Comparison of ENCODE assay signal across 9 mouse cellular contexts in the genomic region with DNA sequence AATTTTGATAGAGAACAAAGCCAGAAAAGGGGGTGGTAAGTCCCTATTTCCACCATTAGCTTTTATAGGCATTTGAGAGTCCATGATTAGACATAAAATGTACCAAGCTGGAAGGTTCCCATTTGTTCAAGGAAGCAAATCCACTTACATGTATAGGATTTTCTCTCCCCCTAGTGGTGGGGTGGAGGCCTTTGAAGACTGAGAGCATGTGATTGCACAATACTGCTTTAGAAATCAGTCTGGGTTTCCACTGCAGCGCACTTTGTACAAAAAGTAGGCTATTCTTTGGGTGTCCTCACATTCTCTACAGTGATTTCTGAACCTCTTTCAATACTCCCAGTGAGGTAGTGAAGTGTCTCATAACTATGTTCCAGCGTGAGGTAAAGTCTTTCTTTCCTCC. TPM values are rescaled to one million over a fixed set of nuclear protein-coding genes. Genes with fewer than 3 reads are reported as not detected.
A peak's percentile ranks its signal among the peaks of the same experiment; 100 is the strongest.
DNase-seq lines count a peak whose midpoint lies in the region; ATAC-seq and TF ChIP-seq lines count a peak whose summit lies in the region.
"Had no signal": no experiment of that assay in that cellular context is flagged by ENCODE, and none has a peak within 500 bp of the region (broad histone marks: within the 10 kb centered on the region; RNA-seq: fewer than 3 reads in every experiment).

No protein-coding gene starts in this region.

- H3K4me2 ChIP-seq in kidney, embryonic 14.5 days (replicated peaks; ENCODE audit: low read depth, low read length) = no peak overlapping the region
- H3K4me2 ChIP-seq: embryonic facial prominence, embryonic 12.5 days had no signal

- no peak overlapping the region for H3K9ac ChIP-seq in kidney, embryonic 14.5 days (ENCODE audit: low read depth, low read length)
- H3K9ac ChIP-seq: embryonic facial prominence, embryonic 12.5 days had no signal

- no peaks in the 10 kb centered on the region for H3K27me3 ChIP-seq in kidney, adult 2 months (replicated peaks; ENCODE audit: control insufficient read depth, insufficient read depth, low read length)
- no peaks in the 10 kb centered on the region for H3K27me3 ChIP-seq in kidney, embryonic 14.5 days (ENCODE audit: control insufficient read depth, insufficient read depth, low read length)
- no peaks in the 10 kb centered on the region for H3K27me3 ChIP-seq in G1E (ENCODE audit: insufficient read depth, low read length)
- H3K27me3 ChIP-seq: embryonic facial prominence, embryonic 12.5 days had no signal

- 52% methylated on average over 2 of the region's 2 CpGs for WGBS in kidney, adult 2 months
- 67% methylated on average over 2 of the region's 2 CpGs for WGBS in kidney, embryonic 14.5 days

- H3K36me3 ChIP-seq in kidney, adult 2 months (ENCODE audit: control insufficient read depth, insufficient read depth, low read length) = no peaks in the 10 kb centered on the region
- no peaks in the 10 kb centered on the region for H3K36me3 ChIP-seq in kidney, embryonic 14.5 days (ENCODE audit: control insufficient read depth, insufficient read depth, low read length)
- no peaks in the 10 kb centered on the region for H3K36me3 ChIP-seq in G1E (replicated peaks)
- H3K36me3 ChIP-seq: embryonic facial prominence, embryonic 12.5 days had no signal

- H3K9me3 ChIP-seq in kidney, embryonic 14.5 days (ENCODE audit: control insufficient read depth, low read length) = no peaks in the 10 kb centered on the region
- H3K9me3 ChIP-seq in G1E (replicated peaks) = no peaks in the 10 kb centered on the region
- H3K9me3 ChIP-seq: embryonic facial prominence, embryonic 12.5 days had no signal

- ATAC-seq in kidney, embryonic 14.5 days (ENCODE audit: low FRiP score, low TSS enrichment) = no peak
- ATAC-seq in G1E (ENCODE audit: extremely low read depth, insufficient number of reproducible peaks, low FRiP score, poor library complexity, severe bottlenecking) = no peak
- ATAC-seq in megakaryocyte progenitor cell, adult 5-6 weeks (replicated peaks; ENCODE audit: poor library complexity) = peak; percentile 65
- ATAC-seq in activated CD4-positive, CD25-positive, alpha-beta regulatory T cell, adult 4 months = no peak

- TF ChIP-seq POLR2A in kidney, adult 2 months (IDR thresholded peaks at IDR 0.05; ENCODE audit: low read depth, low read length) = no peak

- TF ChIP-seq CTCF in kidney, adult 2 months (conservative IDR thresholded peaks at IDR 0.05; ENCODE audit: insufficient read depth, insufficient read length, low read depth, low read length) = peak; percentile 41
- TF ChIP-seq CTCF in G1E (IDR thresholded peaks at IDR 0.05; ENCODE audit: low read depth, low read length) = 0 out of 2 replicates have a peak, but pooled peaks have one; percentile 26
- TF ChIP-seq CTCF in gastrocnemius, adult 2 months (IDR thresholded peaks at IDR 0.05) = peak; percentile 89

- peaks cover 4% of the 10 kb centered on the region; the same call in 1 of the 2 replicates for H3K4me1 ChIP-seq in kidney, adult 2 months (ENCODE audit: control insufficient read depth, insufficient read depth, low read length)
- H3K4me1 ChIP-seq in kidney, embryonic 14.5 days (ENCODE audit: control insufficient read depth, insufficient read depth, low read length) = no peaks in the 10 kb centered on the region
- H3K4me1 ChIP-seq in G1E (ENCODE audit: insufficient read depth, low read depth, low read length) = peaks cover 19% of the 10 kb centered on the region
- H3K4me1 ChIP-seq: embryonic facial prominence, embryonic 12.5 days had no signal

- no peak overlapping the region for H3K27ac ChIP-seq in kidney, adult 2 months (ENCODE audit: insufficient read depth, low read depth, low read length)
- H3K27ac ChIP-seq in kidney, embryonic 14.5 days (ENCODE audit: low read depth, low read length) = no peak overlapping the region
- H3K27ac ChIP-seq in gastrocnemius, adult 2 months = no peak overlapping the region
- H3K27ac ChIP-seq: embryonic facial prominence, embryonic 12.5 days had no signal

- intact Hi-C loops in gastrocnemius, adult 2 months (cut with DNase I) = loop anchor here (2.0 to 10.0 kb wide), 3 partner anchors 28 to 571 kb away; a partner anchor contains a TSS

- H3K4me3 ChIP-seq in kidney, adult 2 months (ENCODE audit: insufficient read depth, low read depth, low read length) = no peak overlapping the region
- H3K4me3 ChIP-seq in kidney, embryonic 14.5 days (ENCODE audit: low read length) = no peak overlapping the region
- no peak overlapping the region for H3K4me3 ChIP-seq in G1E (ENCODE audit: low read depth, low read length)
- no peak overlapping the region for H3K4me3 ChIP-seq in gastrocnemius, adult 2 months
- H3K4me3 ChIP-seq: embryonic facial prominence, embryonic 12.5 days had no signal

- peak; percentile 82 for DNase-seq in kidney, adult 2 months
- DNase-seq in G1E (ENCODE audit: low spot score) = no peak
- DNase-seq in cerebellum, adult 11-12 months = peak; percentile 68
- peak; percentile 54 for DNase-seq in gastrocnemius, adult 2 months
- peak; percentile 79 for DNase-seq in layer of hippocampus, adult 9-10 months (ENCODE audit: low spot score)

RNA-seq across cellular contexts. Expression of a gene that starts 2.6 kb away (rescaled TPM):
- 34.6 and 35.8 TPM in 2 replicates for polyA plus RNA-seq in kidney, adult 2 months (2012; rRNA removed)
- 17.6 and 26.4 TPM in 2 replicates for polyA plus RNA-seq in kidney, embryonic 14.5 days (2014; fragmentation: Nextera tagmentation; extraction: Ambion mirVana)
- total RNA-seq in G1E (2014; fragmentation: Nextera tagmentation) (22.4 and 23.3 TPM in 2 replicates), G1E (2017) (18.9 and 19.5 TPM in 2 replicates)
- 2.8 and 8.4 TPM in 2 replicates for polyA plus RNA-seq in G1E (2012)
- 10 to 100 TPM; 17.4 to 19.6 TPM for total RNA-seq in gastrocnemius, adult 2 months (2021)
- 7.7 and 9.3 TPM in 2 replicates for total RNA-seq in megakaryocyte progenitor cell, adult 5-6 weeks (2015)
- 12.2 and 14.3 TPM in 2 replicates for total RNA-seq in megakaryocyte progenitor cell, adult 5-6 weeks (2017)
- 10 to 100 TPM; 13.4 to 14.6 TPM for polyA plus RNA-seq in activated CD4-positive, CD25-positive, alpha-beta regulatory T cell, adult 4 months (2017; shearing (Covaris generic))

Comparison
In these comparisons a context has a peak if more than half of its experiments do, and no peak if none do; other contexts are left out.
1. CTCF ChIP-seq: peak in every context shown above with its lines; median percentile 89 in gastrocnemius, adult 2 months; 41 in kidney, adult 2 months; 26 in G1E.